Mouse (Mus musculus) retina, embryonic 14.5 days (tissue): ENCODE results near the gene Cd24a.

Experiments used
- DNase-seq: peaks from one replicate; pipeline ENCODE4 v3.0.0-alpha.2; 2015; ENCODE audit warnings: low spot score

Gene Cd24a

GRCm38 (mm10) chr10:43584538-43584937, 6.5 kb downstream of the Cd24a start:
- DNase-seq, result no peak

GRCm38 (mm10) chr10:43588470-43589177, 10.5 kb downstream of the Cd24a start:
- no peak for DNase-seq

GRCm38 (mm10) chr10:43591477-43591876, 13.4 kb downstream of the Cd24a start:
- no peak for DNase-seq

GRCm38 (mm10) chr10:43593182-43593581, 15.1 kb downstream of the Cd24a start:
- DNase-seq, result no peak

GRCm38 (mm10) chr10:43594187-43594586, 16.1 kb downstream of the Cd24a start:
- no peak for DNase-seq

GRCm38 (mm10) chr10:43594894-43595293, 16.8 kb downstream of the Cd24a start:
- no peak for DNase-seq

GRCm38 (mm10) chr10:43598067-43598726, 20.1 kb downstream of the Cd24a start:
- no peak for DNase-seq

- no peak for DNase-seq
Measured at GRCm38 (mm10) chr10:43601039-43601438, 23.0 kb downstream of the Cd24a start.

GRCm38 (mm10) chr10:43601511-43602396, 23.7 kb downstream of the Cd24a start:
- no peak for DNase-seq

- no peak for DNase-seq
Measured at GRCm38 (mm10) chr10:43603975-43604686, 26.0 kb downstream of the Cd24a start.

- no peak for DNase-seq
Measured at GRCm38 (mm10) chr10:43604687-43605250, 26.7 kb downstream of the Cd24a start.

- no peak for DNase-seq
Measured at GRCm38 (mm10) chr10:43605901-43606300, 27.8 kb downstream of the Cd24a start.

- no peak for DNase-seq
Measured at GRCm38 (mm10) chr10:43609507-43609906, 31.4 kb downstream of the Cd24a start.

- no peak for DNase-seq
Measured at GRCm38 (mm10) chr10:43609958-43610357, 31.9 kb downstream of the Cd24a start.

- DNase-seq, result no peak
Measured at GRCm38 (mm10) chr10:43611081-43611480, 33.0 kb downstream of the Cd24a start.

GRCm38 (mm10) chr10:43619059-43619531, 41.0 kb downstream of the Cd24a start:
- peak; percentile 33 for DNase-seq

- no peak for DNase-seq
Measured at GRCm38 (mm10) chr10:43619939-43620338, 41.9 kb downstream of the Cd24a start.

- no peak for DNase-seq
Measured at GRCm38 (mm10) chr10:43623510-43623909, 45.4 kb downstream of the Cd24a start.

- DNase-seq, result no peak
Measured at GRCm38 (mm10) chr10:43624362-43624761, 46.3 kb downstream of the Cd24a start.

- DNase-seq, result no peak
Measured at GRCm38 (mm10) chr10:43624791-43625398, 46.8 kb downstream of the Cd24a start.

GRCm38 (mm10) chr10:43625578-43625977, 47.5 kb downstream of the Cd24a start:
- DNase-seq, result no peak
